In the genomic region with DNA sequence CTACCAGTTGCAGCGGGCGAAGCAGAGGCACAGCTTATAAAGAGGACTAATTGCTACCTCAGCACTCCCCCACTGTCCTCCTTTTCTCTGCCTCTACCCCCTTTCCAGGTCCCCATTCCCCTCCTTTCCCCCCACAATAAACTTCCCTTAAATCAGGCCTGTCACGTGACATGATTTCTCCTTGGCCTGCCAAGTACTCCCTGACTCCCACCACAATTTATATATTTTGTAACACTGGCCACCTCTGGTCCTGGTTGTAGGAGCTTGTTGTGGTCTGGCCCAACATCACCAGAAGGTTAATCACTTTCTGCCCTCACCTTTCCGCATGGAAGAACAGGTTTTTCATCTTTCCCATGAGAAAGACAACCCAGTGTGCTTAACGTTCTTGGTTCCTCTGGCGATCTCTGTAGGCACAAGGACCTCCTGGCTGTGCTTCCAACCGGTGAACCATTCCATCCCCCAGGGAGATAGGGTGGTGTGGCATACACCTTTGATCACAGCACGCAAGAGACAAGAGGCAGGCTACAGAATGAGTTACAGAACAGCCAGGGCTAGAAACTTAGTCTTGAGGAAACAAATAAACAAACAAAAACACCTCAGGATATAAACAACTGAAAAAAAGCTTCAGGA, we compare ENCODE assay signal across 22 mouse cellular contexts. TPM values are rescaled to one million over a fixed set of nuclear protein-coding genes. Genes with fewer than 3 reads are reported as not detected.
"Had no signal": no experiment of that assay in that cellular context is flagged by ENCODE, and none has a peak within 500 bp of the region (broad histone marks: within the 10 kb centered on the region; RNA-seq: fewer than 3 reads in every experiment).

No protein-coding gene starts in this region.

- H3K27ac ChIP-seq: intestine, embryonic 15.5 days; left cerebral cortex, adult 2 months; liver, embryonic 13.5 days; neural tube, embryonic 12.5 days; neural tube, embryonic 15.5 days; stomach, postnatal 0 days had no signal

- H3K4me3 ChIP-seq: intestine, embryonic 15.5 days; left cerebral cortex, adult 2 months; liver, embryonic 13.5 days; neural tube, embryonic 12.5 days; neural tube, embryonic 15.5 days had no signal

- H3K36me3 ChIP-seq: intestine, embryonic 15.5 days; liver, embryonic 13.5 days; neural tube, embryonic 12.5 days had no signal

- ATAC-seq: intestine, embryonic 15.5 days had no signal

- H3K9me3 ChIP-seq: intestine, embryonic 15.5 days; liver, embryonic 13.5 days; neural tube, embryonic 12.5 days; neural tube, embryonic 15.5 days had no signal

- H3K4me2 ChIP-seq: intestine, embryonic 15.5 days; liver, embryonic 13.5 days; midbrain, embryonic 11.5 days; neural tube, embryonic 12.5 days; neural tube, embryonic 15.5 days had no signal

- H3K9ac ChIP-seq: intestine, embryonic 15.5 days; liver, embryonic 13.5 days; neural tube, embryonic 12.5 days; neural tube, embryonic 15.5 days had no signal

- DNase-seq: kidney, adult 11 months; layer of hippocampus, postnatal 36 days; liver, embryonic 13.5 days; lung, adult 2 months; lung, postnatal 14 days; lung, postnatal 4 days; midbrain, embryonic 14.5 days; right cerebral cortex, adult 18-20 months; right cerebral cortex, postnatal 14 days; spleen, adult 18-20 months; thymus, adult 2 months; thymus, postnatal 14 days; thymus, postnatal 4 days had no signal

RNA-seq across cellular contexts. Expression of gene Tlr9, which starts 1.4 kb away (rescaled TPM):
- total RNA-seq: megakaryocyte-erythroid progenitor cell, adult 5-6 weeks had no signal
- polyA plus RNA-seq: limb, embryonic 11.5 days; lung, embryonic 16.5 days; midbrain, embryonic 11.5 days; neural tube, embryonic 12.5 days; neural tube, embryonic 15.5 days had no signal
